Comparison of ENCODE assay signal across 15 mouse cellular contexts in genomic region chr16:91534888-91535287, GRCm38 (mm10).
"Had no signal": no experiment of that assay in that cellular context is flagged by ENCODE, and none has a peak within 500 bp of the region (broad histone marks: within the 10 kb centered on the region; RNA-seq: fewer than 3 reads in every experiment).

No protein-coding gene starts in this region.

- ATAC-seq: midbrain, embryonic 13.5 days; midbrain, embryonic 16.5 days had no signal

- H3K4me1 ChIP-seq: midbrain, embryonic 10.5 days; midbrain, embryonic 13.5 days; neural tube, embryonic 13.5 days had no signal

- H3K4me3 ChIP-seq: kidney, embryonic 15.5 days; limb, embryonic 12.5 days; limb, embryonic 15.5 days; megakaryocyte, embryonic 14.5 days; midbrain, embryonic 10.5 days; midbrain, embryonic 13.5 days; myocyte; neural tube, embryonic 13.5 days had no signal

- H3K9me3 ChIP-seq: kidney, embryonic 15.5 days; limb, embryonic 12.5 days; limb, embryonic 15.5 days; megakaryocyte, embryonic 14.5 days; midbrain, embryonic 10.5 days; midbrain, embryonic 13.5 days; neural tube, embryonic 13.5 days had no signal

- H3K27me3 ChIP-seq: midbrain, embryonic 13.5 days; neural tube, embryonic 13.5 days had no signal

- DNase-seq: kidney, adult 8-10 months; layer of hippocampus, postnatal 36 days; lung, postnatal 36 days had no signal

- H3K9ac ChIP-seq: kidney, embryonic 15.5 days; limb, embryonic 12.5 days; limb, embryonic 15.5 days; liver, embryonic 14.5 days; liver, postnatal 0 days; midbrain, embryonic 13.5 days; neural tube, embryonic 13.5 days had no signal

- H3K27ac ChIP-seq: kidney, embryonic 15.5 days; limb, embryonic 12.5 days; limb, embryonic 15.5 days; liver, embryonic 14.5 days; midbrain, embryonic 10.5 days; midbrain, embryonic 13.5 days; neural tube, embryonic 13.5 days had no signal

- H3K36me3 ChIP-seq: kidney, embryonic 15.5 days; limb, embryonic 12.5 days; limb, embryonic 15.5 days; midbrain, embryonic 10.5 days; midbrain, embryonic 13.5 days; neural tube, embryonic 13.5 days had no signal

- H3K4me2 ChIP-seq: kidney, embryonic 15.5 days; limb, embryonic 12.5 days; limb, embryonic 15.5 days; liver, embryonic 11.5 days; midbrain, embryonic 13.5 days; neural tube, embryonic 13.5 days had no signal
